Mouse (Mus musculus) small intestine, adult 2 months (tissue): ENCODE data around the gene Gm13889.

Experiments used
- CTCF ChIP-seq: fragments of 200-500 bp; IDR thresholded peaks from 2 replicates; pipeline ENCODE4 v1.5.1; 2012; ENCODE audit warnings: low read depth, mild to moderate bottlenecking, control low read depth, inconsistent platforms, low read length, moderate library complexity, mixed read lengths; ENCODE audit not compliant: insufficient replicate concordance, insufficient read length; ENCODE audit errors: extremely low read depth
- POLR2A ChIP-seq: fragments of 200-500 bp; IDR thresholded peaks from 2 replicates; pipeline ENCODE4 v1.6.1; 2012; ENCODE audit warnings: low read depth, mild to moderate bottlenecking, control low read depth, inconsistent platforms, low read length, moderate library complexity

DNA sequence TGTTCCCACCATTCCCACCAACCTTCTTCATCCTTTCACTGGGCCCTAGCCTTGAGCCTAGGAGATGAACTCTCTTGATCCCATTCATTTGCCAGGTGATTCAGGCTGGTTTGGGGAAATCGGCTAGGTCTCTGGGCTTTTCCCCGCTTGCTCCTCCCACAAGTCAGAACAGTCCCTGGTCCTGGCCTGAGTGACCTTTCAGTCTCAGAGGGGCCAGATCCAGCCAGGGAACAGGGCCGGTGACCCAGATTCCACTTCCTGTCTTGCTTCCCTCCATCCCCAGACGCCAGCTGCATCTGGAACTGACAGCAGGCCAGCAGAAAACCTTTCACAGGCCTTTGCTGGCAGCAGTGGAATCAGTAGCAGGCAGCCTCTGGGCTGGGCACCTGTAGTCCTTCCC lies 50.7 kb downstream of the Gm13889 start:
- TF ChIP-seq POLR2A, result no peak
- TF ChIP-seq CTCF, result no peak
